Mouse (Mus musculus) retina, adult 2 months (tissue): ENCODE data around the gene Hist1h2ad.
"Not testable (repeated sequence)": the region's sequence is repeated elsewhere in the genome, so short reads cannot be mapped to it uniquely, and the experiment has no call there.

ENCODE experiments used
- DNase-seq: peaks from one replicate; pipeline ENCODE4 v3.0.0-alpha.2; 2012; ENCODE audit warnings: low read depth, low spot score

The Hist1h2ad gene

GRCm38 (mm10) chr13:23583387-23584068, 9.3 kb downstream of the Hist1h2ad start:
- no peak for DNase-seq

GRCm38 (mm10) chr13:23584331-23584730, 10.2 kb downstream of the Hist1h2ad start:
- no peak for DNase-seq

GRCm38 (mm10) chr13:23585029-23585441, 10.9 kb downstream of the Hist1h2ad start:
- DNase-seq = peak; percentile 40

- peak; percentile 83 for DNase-seq
These were observed 11.4 kb downstream of the Hist1h2ad start for GRCm38 (mm10) chr13:23585442-23586098.

GRCm38 (mm10) chr13:23586099-23586939, 12.1 kb downstream of the Hist1h2ad start:
- DNase-seq = no peak

- no peak for DNase-seq
These were observed 12.7 kb downstream of the Hist1h2ad start for GRCm38 (mm10) chr13:23586940-23587225.

GRCm38 (mm10) chr13:23591206-23591605, 17.0 kb downstream of the Hist1h2ad start:
- DNase-seq = no peak

GRCm38 (mm10) chr13:23591886-23592285, 17.7 kb downstream of the Hist1h2ad start:
- DNase-seq = not testable (repeated sequence)

GRCm38 (mm10) chr13:23592614-23593013, 18.4 kb downstream of the Hist1h2ad start:
- DNase-seq = no peak

GRCm38 (mm10) chr13:23593051-23593770, 19.0 kb downstream of the Hist1h2ad start:
- DNase-seq = no peak

- DNase-seq = no peak
These were observed 21.0 kb downstream of the Hist1h2ad start for GRCm38 (mm10) chr13:23595185-23595584.

GRCm38 (mm10) chr13:23595622-23596372, 21.6 kb downstream of the Hist1h2ad start:
- no peak for DNase-seq

GRCm38 (mm10) chr13:23597957-23598356, 23.8 kb downstream of the Hist1h2ad start:
- peak; percentile 54 for DNase-seq

GRCm38 (mm10) chr13:23603182-23603699, 29.1 kb downstream of the Hist1h2ad start:
- no peak for DNase-seq

GRCm38 (mm10) chr13:23604452-23604851, 30.3 kb downstream of the Hist1h2ad start:
- DNase-seq = no peak

- no peak for DNase-seq
These were observed 30.9 kb downstream of the Hist1h2ad start for GRCm38 (mm10) chr13:23605052-23605451.

GRCm38 (mm10) chr13:23609209-23609608, 35.0 kb downstream of the Hist1h2ad start:
- no peak for DNase-seq

- DNase-seq = no peak
These were observed 35.7 kb downstream of the Hist1h2ad start for GRCm38 (mm10) chr13:23609844-23610243.

- DNase-seq = no peak
These were observed 36.2 kb downstream of the Hist1h2ad start for GRCm38 (mm10) chr13:23610393-23610792.

- DNase-seq = no peak
These were observed 37.5 kb downstream of the Hist1h2ad start for GRCm38 (mm10) chr13:23611638-23612037.
